Mouse (Mus musculus): ENCODE measurements around the gene Msi2. TPM values are rescaled to one million over a fixed set of nuclear protein-coding genes. Genes with fewer than 3 reads are reported as not detected.
A peak's percentile ranks its signal among the peaks of the same experiment; 100 is the strongest.

Gene Msi2
- total RNA-seq, 2 experiments from 2014 or later: 196 to 206 TPM

GRCm38 (mm10) chr11:88648407-88648806 is 69.9 kb downstream of the Msi2 start:
- DNase-seq: no peak
- intact Hi-C loops (cut with DNase I): no loop called here

GRCm38 (mm10) chr11:88646493-88646892 is 71.8 kb downstream of the Msi2 start:
- no peak for DNase-seq
- intact Hi-C loops (cut with DNase I): no loop called here

- intact Hi-C loops (cut with DNase I): no loop called here
- DNase-seq: no peak
These were observed 72.5 kb downstream of the Msi2 start for GRCm38 (mm10) chr11:88645821-88646220.

DNA sequence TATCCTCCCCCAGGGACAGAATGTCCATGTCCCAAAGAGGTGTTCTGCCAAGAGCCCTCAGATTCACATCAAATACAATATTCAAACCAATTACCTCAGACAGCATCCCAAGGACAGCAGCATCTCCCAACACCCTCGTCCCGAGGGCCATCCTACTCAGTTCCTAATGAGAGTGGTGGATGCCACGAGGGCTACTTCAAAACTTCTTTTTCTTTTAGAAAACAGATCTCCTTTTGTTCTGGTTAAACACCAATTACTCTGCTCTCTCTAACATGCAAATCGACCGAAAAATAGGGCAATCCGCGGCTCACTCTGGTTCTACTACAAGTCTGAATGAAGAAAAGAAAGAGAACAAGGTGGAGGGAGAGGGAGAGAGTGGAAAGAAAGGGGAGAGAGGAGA is 73.6 kb downstream of the Msi2 start:
- intact Hi-C loops (cut with DNase I): no loop called here

DNA sequence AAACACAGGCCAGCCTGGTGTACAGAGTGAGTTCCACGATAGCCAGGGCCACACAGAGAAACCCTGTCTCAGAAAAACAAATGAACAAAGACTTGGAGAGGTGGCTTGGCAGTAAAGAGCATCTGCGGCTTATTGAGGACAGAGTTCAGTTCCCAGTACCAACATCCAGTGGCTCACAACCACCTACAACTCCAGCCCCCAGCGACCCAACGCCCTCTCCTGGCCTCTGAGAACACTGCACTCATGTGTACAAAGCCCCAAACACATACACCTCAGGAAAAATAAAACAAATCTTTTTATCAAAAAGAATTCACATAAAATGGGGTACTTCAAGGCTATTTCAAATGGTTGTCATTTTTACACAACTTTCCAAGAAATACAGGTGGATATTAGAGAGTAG is 78.5 kb downstream of the Msi2 start:
- DNase-seq: no peak
- intact Hi-C loops (cut with DNase I): no loop called here

More for the DNA sequence above, 73.6 kb downstream of the Msi2 start:
- DNase-seq: no peak

- no peak for DNase-seq
- intact Hi-C loops (cut with DNase I): no loop called here
These were observed 79.3 kb downstream of the Msi2 start for GRCm38 (mm10) chr11:88638936-88639542.

- intact Hi-C loops (cut with DNase I): no loop called here
- no peak for DNase-seq
These were observed 80.1 kb downstream of the Msi2 start for GRCm38 (mm10) chr11:88638254-88638653.

DNA sequence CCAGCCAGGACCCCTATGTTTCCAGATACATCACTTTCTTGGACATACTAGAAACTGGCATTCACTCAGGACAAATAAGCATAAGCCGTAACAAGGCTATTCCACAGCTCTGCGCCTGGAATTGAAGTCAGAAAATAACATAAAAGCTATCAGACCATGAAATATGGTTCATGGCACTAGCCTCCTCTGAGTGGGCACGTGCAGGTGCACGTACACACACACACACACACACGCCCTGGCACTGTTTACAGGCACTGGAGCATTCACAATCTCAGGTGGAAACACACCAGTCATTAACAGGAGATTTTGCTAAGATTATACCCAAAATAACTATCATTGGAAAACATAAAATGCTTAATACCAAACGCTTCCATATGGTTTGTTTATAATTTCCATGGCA is 81.4 kb downstream of the Msi2 start:
- intact Hi-C loops (cut with DNase I): no loop called here

DNA sequence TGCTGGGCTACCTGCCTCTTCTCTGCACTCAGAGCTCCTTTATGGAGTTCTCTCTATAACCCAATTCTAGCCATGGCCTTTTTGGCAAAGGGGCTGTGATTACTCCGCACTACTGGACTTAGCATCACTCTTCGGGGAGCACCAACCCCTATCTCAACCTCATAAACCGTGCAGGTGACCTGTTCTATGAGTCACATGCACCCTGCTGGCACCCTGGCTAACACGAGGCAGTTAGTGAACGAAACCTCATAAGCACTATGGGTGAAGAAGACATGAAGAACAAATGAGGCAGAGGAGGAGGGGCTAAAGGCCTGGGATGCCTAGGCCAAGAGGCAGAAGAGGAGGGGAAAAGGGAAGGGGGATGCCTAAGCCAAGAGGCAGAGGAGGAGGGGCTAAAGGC is 82.0 kb downstream of the Msi2 start:
- no peak for DNase-seq
- intact Hi-C loops (cut with DNase I): no loop called here

More for the DNA sequence above, 81.4 kb downstream of the Msi2 start:
- DNase-seq: no peak

GRCm38 (mm10) chr11:88634627-88635026 is 83.7 kb downstream of the Msi2 start:
- intact Hi-C loops (cut with DNase I): no loop called here
- DNase-seq: peak; percentile 36 to 37

- intact Hi-C loops (cut with DNase I): no loop called here
- no peak for DNase-seq
These were observed 86.4 kb downstream of the Msi2 start for GRCm38 (mm10) chr11:88631932-88632230.

GRCm38 (mm10) chr11:88631084-88631931 is 87.0 kb downstream of the Msi2 start:
- intact Hi-C loops (cut with DNase I): no loop called here
- no peak for DNase-seq

GRCm38 (mm10) chr11:88629619-88630018 is 88.7 kb downstream of the Msi2 start:
- intact Hi-C loops (cut with DNase I): no loop called here
- no peak for DNase-seq

DNA sequence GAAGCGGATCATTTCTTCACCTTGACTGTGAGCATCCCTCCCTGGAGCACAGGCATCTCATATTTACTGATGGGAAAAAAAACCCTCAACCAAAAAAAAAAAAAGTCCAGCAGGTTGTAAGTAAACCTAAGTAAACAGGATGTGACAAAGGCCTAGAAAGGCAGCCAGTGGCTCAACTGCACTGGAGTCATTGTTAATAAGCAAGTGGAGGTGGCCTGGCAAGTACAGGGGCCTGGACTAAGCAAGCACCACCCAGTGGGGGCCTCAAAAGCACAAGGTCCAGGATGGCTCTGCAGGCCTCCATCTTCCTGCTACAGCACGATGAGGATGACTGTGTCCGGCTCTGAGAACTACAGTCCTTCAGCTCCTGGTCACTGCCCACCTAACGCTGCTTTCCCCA is 89.1 kb downstream of the Msi2 start:
- DNase-seq: no peak
- intact Hi-C loops (cut with DNase I): no loop called here

- intact Hi-C loops (cut with DNase I): no loop called here
- DNase-seq: no peak
These were observed 89.6 kb downstream of the Msi2 start for GRCm38 (mm10) chr11:88628676-88629075.

DNA sequence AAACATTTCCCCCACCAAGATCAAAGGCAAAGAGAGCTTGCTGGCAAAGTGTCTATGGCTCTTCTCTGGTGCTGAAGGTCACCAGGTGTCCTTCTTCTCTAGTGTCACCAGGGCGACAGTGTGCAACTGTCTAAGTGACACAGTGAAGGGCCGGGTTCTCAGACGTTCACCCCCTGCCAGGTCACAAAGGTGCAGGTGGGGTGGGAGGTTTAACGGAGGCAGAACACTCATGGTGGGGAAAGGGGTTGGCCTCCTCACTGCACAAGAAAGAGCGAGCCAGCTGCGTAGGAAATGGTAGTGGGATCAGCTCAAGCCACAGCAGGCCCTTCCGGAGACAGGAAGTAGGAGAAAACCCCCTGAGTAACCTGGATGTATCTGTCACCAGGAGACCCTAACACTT is 91.0 kb downstream of the Msi2 start:
- intact Hi-C loops (cut with DNase I): no loop called here
- no peak for DNase-seq

- DNase-seq: peak; percentile 51 to 52
- intact Hi-C loops (cut with DNase I): no loop called here
These were observed 91.7 kb downstream of the Msi2 start for GRCm38 (mm10) chr11:88626576-88626975.

GRCm38 (mm10) chr11:88626061-88626460 is 92.3 kb downstream of the Msi2 start:
- DNase-seq: no peak
- intact Hi-C loops (cut with DNase I): no loop called here

- DNase-seq: no peak
- intact Hi-C loops (cut with DNase I): no loop called here
These were observed 93.2 kb downstream of the Msi2 start for GRCm38 (mm10) chr11:88625063-88625462.

DNA sequence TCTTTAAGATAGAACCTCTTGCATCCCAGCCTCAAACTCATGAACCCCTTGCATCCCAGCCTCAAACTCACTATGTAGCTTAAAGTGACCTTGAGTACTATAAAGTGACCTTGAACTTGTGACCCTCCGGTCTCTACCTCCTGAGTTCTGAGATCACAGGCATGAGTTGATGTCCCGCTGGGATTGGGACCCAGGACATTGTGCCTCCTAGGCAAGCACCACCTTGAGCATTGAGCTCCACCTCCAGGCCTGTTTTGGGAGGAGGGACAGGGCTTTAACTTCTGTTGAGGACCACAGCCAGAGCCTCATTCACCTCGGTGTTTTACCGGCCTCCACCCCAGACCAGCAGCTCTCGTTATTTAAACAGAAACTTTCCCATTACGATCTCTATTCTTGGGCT is 93.7 kb downstream of the Msi2 start:
- intact Hi-C loops (cut with DNase I): loop anchor here (5.0 kb wide), 1 partner anchor 68 kb away; no protein-coding TSS in a partner anchor
- no peak for DNase-seq

- intact Hi-C loops (cut with DNase I): loop anchor here (5.0 kb wide), 1 partner anchor 69 kb away; no protein-coding TSS in a partner anchor
- DNase-seq: peak in 1 of 2 experiments; percentile 2
These were observed 94.6 kb downstream of the Msi2 start for GRCm38 (mm10) chr11:88623671-88624070.

DNA sequence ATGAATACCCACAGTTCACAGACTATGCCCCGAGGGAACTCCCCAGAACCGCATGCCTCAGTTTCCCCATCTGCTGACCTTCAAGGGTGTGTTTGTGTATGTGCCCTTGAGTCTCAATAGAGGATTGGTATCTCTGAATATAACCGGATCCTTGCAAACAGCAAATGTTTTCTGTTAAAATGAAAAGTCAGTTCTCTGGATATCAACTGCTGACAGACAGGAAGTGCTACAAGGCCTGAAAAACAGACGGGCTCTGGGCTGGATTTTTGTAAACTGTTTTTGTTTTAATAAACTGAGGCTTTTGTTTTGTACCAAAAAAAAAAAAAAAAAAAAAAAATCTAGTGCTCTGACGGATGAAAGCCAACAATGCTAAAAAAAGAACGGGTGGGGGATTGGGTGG is 95.8 kb downstream of the Msi2 start:
- intact Hi-C loops (cut with DNase I): loop anchor here (5.0 kb wide), 1 partner anchor 70 kb away; no protein-coding TSS in a partner anchor
- DNase-seq: peak in 1 of 2 experiments; percentile 5
